ENCODE assay signal across 14 mouse cellular contexts in the genomic region with DNA sequence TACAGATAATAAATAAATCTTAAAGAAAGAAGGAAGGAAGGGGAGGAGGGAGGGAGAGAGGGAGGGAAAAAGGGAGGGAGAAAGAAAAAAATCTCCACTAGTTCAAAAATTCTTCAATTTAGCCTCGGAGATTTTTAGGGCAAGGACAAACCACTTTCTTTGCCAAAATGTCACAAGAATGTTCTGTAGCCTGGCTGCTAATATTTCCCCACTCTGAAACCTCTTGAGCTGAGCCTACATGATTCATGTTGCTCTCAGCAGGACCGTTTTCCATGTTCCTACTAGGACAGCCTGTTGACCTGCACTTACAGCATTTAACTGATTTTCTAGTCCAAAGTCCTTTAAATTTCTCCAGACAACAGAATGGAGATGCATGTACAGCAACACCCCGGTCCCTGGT. TPM values are rescaled to one million over a fixed set of nuclear protein-coding genes. Genes with fewer than 3 reads are reported as not detected.
"Had no signal": no experiment of that assay in that cellular context is flagged by ENCODE, and none has a peak within 500 bp of the region (broad histone marks: within the 10 kb centered on the region; RNA-seq: fewer than 3 reads in every experiment).

No protein-coding gene starts in this region.

- DNase-seq: lung, adult 18-20 months; lung, embryonic 14.5 days; lung, postnatal 4 days; midbrain, embryonic 14.5 days; retina, postnatal 1 day; right cerebral cortex, adult 18-20 months; right cerebral cortex, postnatal 25 days; right cerebral cortex, postnatal 4 days; spleen, adult 18-20 months; thymus, adult 18-20 months; thymus, postnatal 14 days; thymus, postnatal 36 days had no signal

RNA-seq across cellular contexts. Expression of gene Slc6a18, which starts 22.8 kb away (rescaled TPM):
- total RNA-seq: megakaryocyte, adult 5-6 weeks; megakaryocyte-erythroid progenitor cell, adult 5-6 weeks had no signal
